ENCODE assay signal across 11 mouse cellular contexts in the genomic region with DNA sequence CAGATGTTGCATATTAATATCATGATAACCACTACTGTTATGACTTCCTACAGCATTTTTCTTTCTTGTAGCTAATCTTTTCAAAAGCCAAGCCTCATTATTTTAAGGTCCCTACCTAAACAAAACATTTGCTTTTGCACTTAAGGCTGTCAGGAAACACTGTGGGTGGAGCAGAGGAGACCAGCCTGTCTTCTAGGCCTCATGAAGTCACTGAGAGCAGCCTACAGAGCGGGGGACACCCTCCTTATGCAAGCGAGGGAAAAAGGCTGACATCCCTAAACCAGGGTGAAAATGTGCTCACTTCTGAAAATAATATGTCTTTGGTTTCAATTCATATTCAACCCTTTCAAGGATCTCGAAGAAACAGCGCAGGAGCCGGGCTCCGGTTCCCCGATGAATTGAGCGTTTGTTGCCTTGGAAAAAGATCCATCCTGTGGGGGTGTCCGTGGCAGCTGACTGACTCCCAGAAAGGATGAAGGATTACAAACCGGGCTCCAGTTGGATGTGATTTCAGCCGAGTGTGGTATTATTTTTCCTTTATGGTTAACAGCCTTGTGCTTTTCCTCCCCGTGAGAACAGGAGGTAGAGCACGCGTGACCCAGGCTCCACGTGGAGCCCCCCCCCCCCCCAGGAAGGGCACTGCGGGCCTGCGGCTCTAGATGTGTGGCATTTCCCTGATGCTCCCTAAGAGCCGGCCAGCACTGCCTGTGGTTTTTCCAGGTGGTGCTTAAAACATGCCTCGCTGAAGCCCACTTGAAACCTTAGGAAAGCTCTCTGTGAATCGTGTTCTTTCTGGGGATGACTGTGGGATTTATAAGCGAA.
DNase-seq lines count a peak whose midpoint lies in the region; ATAC-seq and TF ChIP-seq lines count a peak whose summit lies in the region.
"Had no signal": no experiment of that assay in that cellular context is flagged by ENCODE, and none has a peak within 500 bp of the region (broad histone marks: within the 10 kb centered on the region; RNA-seq: fewer than 3 reads in every experiment).

No protein-coding gene starts in this region.

- H3K4me2 ChIP-seq in heart, embryonic 11.5 days, result no peak overlapping the region
- no peak overlapping the region for H3K4me2 ChIP-seq in lung, postnatal 0 days (replicated peaks; ENCODE audit: low read depth, low read length)
- peak overlapping the region; percentile 7; the same call in 1 of the 2 replicates for H3K4me2 ChIP-seq in intestine, embryonic 15.5 days (replicated peaks)

- H3K27me3 ChIP-seq in heart, embryonic 11.5 days (ENCODE audit: control insufficient read depth, insufficient read depth, low read length), result no peaks in the 10 kb centered on the region
- H3K27me3 ChIP-seq in lung, postnatal 0 days (replicated peaks; ENCODE audit: insufficient read depth, low read length), result no peaks in the 10 kb centered on the region
- no peaks in the 10 kb centered on the region for H3K27me3 ChIP-seq in intestine, embryonic 15.5 days (replicated peaks)
- no peaks in the 10 kb centered on the region for H3K27me3 ChIP-seq in forebrain, embryonic 10.5 days (ENCODE audit: poor library complexity, severe bottlenecking)
- H3K27me3 ChIP-seq: CH12.LX had no signal

- 79% methylated on average over 21 of the region's 21 CpGs for WGBS in heart, embryonic 11.5 days (ENCODE audit: insufficient replicate concordance)
- 43% methylated on average over 21 of the region's 21 CpGs for WGBS in lung, postnatal 0 days
- WGBS in intestine, embryonic 15.5 days, result 51% methylated on average over 21 of the region's 21 CpGs
- WGBS in forebrain, embryonic 10.5 days, result 87% methylated on average over 21 of the region's 21 CpGs

- no peaks in the 10 kb centered on the region for H3K9me3 ChIP-seq in heart, embryonic 11.5 days (replicated peaks; ENCODE audit: control insufficient read depth, low read length)
- no peaks in the 10 kb centered on the region for H3K9me3 ChIP-seq in lung, postnatal 0 days (ENCODE audit: low read length)
- no peaks in the 10 kb centered on the region for H3K9me3 ChIP-seq in intestine, embryonic 15.5 days
- H3K9me3 ChIP-seq in forebrain, embryonic 10.5 days, result no peaks in the 10 kb centered on the region

- H3K36me3 ChIP-seq in heart, embryonic 11.5 days (ENCODE audit: control insufficient read depth, insufficient read depth, low read length), result no peaks in the 10 kb centered on the region
- no peaks in the 10 kb centered on the region for H3K36me3 ChIP-seq in lung, postnatal 0 days (ENCODE audit: insufficient read depth, low read length)
- H3K36me3 ChIP-seq in intestine, embryonic 15.5 days, result no peaks in the 10 kb centered on the region
- H3K36me3 ChIP-seq in forebrain, embryonic 10.5 days (replicated peaks), result no peaks in the 10 kb centered on the region

- H3K9ac ChIP-seq in heart, embryonic 11.5 days (ENCODE audit: low read depth, low read length), result no peak overlapping the region
- no peak overlapping the region for H3K9ac ChIP-seq in lung, postnatal 0 days (replicated peaks; ENCODE audit: low read depth)
- no peak overlapping the region for H3K9ac ChIP-seq in intestine, embryonic 15.5 days

- no peak for TF ChIP-seq CTCF in lung, postnatal 0 days (IDR thresholded peaks at IDR 0.05)

- ATAC-seq in heart, embryonic 11.5 days (replicated peaks; ENCODE audit: insufficient number of reproducible peaks, low FRiP score, low TSS enrichment), result no peak
- ATAC-seq in lung, postnatal 0 days, result no peak
- ATAC-seq in intestine, embryonic 15.5 days, result peak; percentile 62; the same call in 1 of the 2 replicates
- ATAC-seq: activated CD4-positive, CD25-positive, alpha-beta regulatory T cell, adult 4 months had no signal

- H3K4me3 ChIP-seq in heart, embryonic 11.5 days (ENCODE audit: low read depth, low read length), result no peak overlapping the region
- H3K4me3 ChIP-seq in lung, postnatal 0 days (ENCODE audit: low read depth, low read length), result no peak overlapping the region
- H3K4me3 ChIP-seq in intestine, embryonic 15.5 days (replicated peaks), result no peak overlapping the region
- no peak overlapping the region for H3K4me3 ChIP-seq in forebrain, embryonic 10.5 days

- H3K4me1 ChIP-seq in heart, embryonic 11.5 days (ENCODE audit: control insufficient read depth, insufficient read depth, low read length), result 0 out of 2 replicates have a peak, but pooled peaks cover 10% of the 10 kb centered on the region
- H3K4me1 ChIP-seq in lung, postnatal 0 days (ENCODE audit: insufficient read depth, low read depth, low read length), result peaks cover 3% of the 10 kb centered on the region; the same call in 1 of the 2 replicates
- H3K4me1 ChIP-seq in intestine, embryonic 15.5 days (replicated peaks), result 0 out of 2 replicates have a peak, but pooled peaks cover 4% of the 10 kb centered on the region
- H3K4me1 ChIP-seq in forebrain, embryonic 10.5 days, result peaks cover 19% of the 10 kb centered on the region

- no peak overlapping the region for H3K27ac ChIP-seq in heart, embryonic 11.5 days (ENCODE audit: low read depth, low read length)
- no peak overlapping the region for H3K27ac ChIP-seq in lung, postnatal 0 days (ENCODE audit: low read length)
- H3K27ac ChIP-seq in intestine, embryonic 15.5 days, result 0 out of 2 replicates have a peak overlapping the region, but pooled peaks have one; percentile 14
- H3K27ac ChIP-seq in forebrain, embryonic 10.5 days, result no peak overlapping the region

- peak; percentile 25 to 51 for DNase-seq in heart, adult 18-20 months
- peak; percentile 21 for DNase-seq in lung, postnatal 0 days (ENCODE audit: low spot score)
- DNase-seq in lung, postnatal 25 days (ENCODE audit: low spot score), result no peak
- peak; percentile 23 for DNase-seq in right cerebral cortex, postnatal 25 days
- DNase-seq in thymus, postnatal 4 days, result no peak
- no peak for DNase-seq in forebrain, embryonic 10.5 days (ENCODE audit: extremely low spot score, low spot score)
- DNase-seq: thymus, adult 18-20 months had no signal

- TF ChIP-seq EP300 in lung, postnatal 0 days (IDR thresholded peaks at IDR 0.05), result no peak

Comparison
In these comparisons a context has a peak if more than half of its experiments do, and no peak if none do; other contexts are left out.
1. DNase-seq: peak in heart, adult 18-20 months (2 of 2), lung, postnatal 0 days (single experiment) and right cerebral cortex, postnatal 25 days (single experiment); none in lung, postnatal 25 days (single experiment), thymus, postnatal 4 days (single experiment) and forebrain, embryonic 10.5 days (single experiment).